Comparison of ENCODE assay signal across 8 mouse cellular contexts in genomic region chr2:155517455-155518423, GRCm38 (mm10). TPM values are rescaled to one million over a fixed set of nuclear protein-coding genes. Genes with fewer than 3 reads are reported as not detected.
DNase-seq lines count a peak whose midpoint lies in the region; ATAC-seq and TF ChIP-seq lines count a peak whose summit lies in the region.

Acss2 (plus strand) TSS chr2:155517948.
Ggt7 (minus strand) TSS chr2:155518237.

- H3K9me3 ChIP-seq in ES-Bruce4 (replicated peaks; ENCODE audit: control insufficient read depth, insufficient read depth, low read length, poor library complexity, severe bottlenecking): no peaks in the 10 kb centered on the region
- no peaks in the 10 kb centered on the region for H3K9me3 ChIP-seq in forebrain, embryonic 13.5 days (replicated peaks)
- H3K9me3 ChIP-seq in liver, postnatal 0 days (ENCODE audit: low read length): no peaks in the 10 kb centered on the region
- no peaks in the 10 kb centered on the region for H3K9me3 ChIP-seq in neural tube, embryonic 14.5 days (ENCODE audit: control insufficient read depth, low read length)

- H3K4me1 ChIP-seq in ES-Bruce4 (ENCODE audit: control insufficient read depth, insufficient read depth, low read length): no peaks in the 10 kb centered on the region
- H3K4me1 ChIP-seq in forebrain, embryonic 13.5 days: peaks cover 33% of the 10 kb centered on the region
- H3K4me1 ChIP-seq in liver, postnatal 0 days (ENCODE audit: insufficient read depth): peaks cover 16% of the 10 kb centered on the region; the same call in 1 of the 2 replicates
- H3K4me1 ChIP-seq in neural tube, embryonic 14.5 days (ENCODE audit: control insufficient read depth, insufficient read depth, low read length): peaks cover 12% of the 10 kb centered on the region; the same call in 1 of the 2 replicates

- ATAC-seq in cerebellum, adult (ENCODE audit: insufficient number of reproducible peaks, low FRiP score, low TSS enrichment): peak; percentile 88
- ATAC-seq in forebrain, embryonic 13.5 days: peak; percentile 99
- ATAC-seq in liver, postnatal 0 days: peak; percentile 99
- ATAC-seq in neural tube, embryonic 14.5 days (ENCODE audit: low read depth): peak; percentile 98

- H3K27ac ChIP-seq in ES-Bruce4 (ENCODE audit: insufficient read depth, low read length): no peak within 1 kb of the TSS
- peak within 1 kb of the TSS; percentile 74 for H3K27ac ChIP-seq in forebrain, embryonic 13.5 days
- peak within 1 kb of the TSS; percentile 81 for H3K27ac ChIP-seq in liver, postnatal 0 days (ENCODE audit: low read depth)
- H3K27ac ChIP-seq in neural tube, embryonic 14.5 days (ENCODE audit: low read depth, low read length): peak within 1 kb of the TSS; percentile 76

- peak; percentile 99 for DNase-seq in heart, postnatal 10 days
- peak; percentile 94 for DNase-seq in large intestine, adult 2 months (ENCODE audit: low read depth, low spot score)
- peak; percentile 99 for DNase-seq in liver, postnatal 0 days
- DNase-seq in testis, postnatal 10 days (ENCODE audit: low spot score): peak; percentile 100

- TF ChIP-seq CTCF in ES-Bruce4 (IDR thresholded peaks at IDR 0.05; ENCODE audit: low read depth, low read length): peak; percentile 70
- TF ChIP-seq CTCF in liver, postnatal 0 days (IDR thresholded peaks at IDR 0.05; ENCODE audit: low read depth): peak; percentile 96

- TF ChIP-seq POLR2A in ES-Bruce4 (IDR thresholded peaks at IDR 0.05; ENCODE audit: insufficient read depth, low read length): no peak

- no peaks in the 10 kb centered on the region for H3K36me3 ChIP-seq in ES-Bruce4 (ENCODE audit: control insufficient read depth, insufficient read depth, low read length, poor library complexity, severe bottlenecking)
- H3K36me3 ChIP-seq in forebrain, embryonic 13.5 days (ENCODE audit: poor library complexity, severe bottlenecking): no peaks in the 10 kb centered on the region
- no peaks in the 10 kb centered on the region for H3K36me3 ChIP-seq in liver, postnatal 0 days (replicated peaks; ENCODE audit: insufficient read depth, low read length)
- H3K36me3 ChIP-seq in neural tube, embryonic 14.5 days (ENCODE audit: control insufficient read depth, insufficient read depth, low read length): no peaks in the 10 kb centered on the region

- no peaks in the 10 kb centered on the region for H3K27me3 ChIP-seq in ES-Bruce4 (ENCODE audit: control insufficient read depth, insufficient read depth, low read length, poor library complexity, severe bottlenecking)
- H3K27me3 ChIP-seq in forebrain, embryonic 13.5 days: no peaks in the 10 kb centered on the region; the same call in 1 of the 2 replicates
- peaks cover 26% of the 10 kb centered on the region for H3K27me3 ChIP-seq in liver, postnatal 0 days (ENCODE audit: insufficient read depth, low read length)
- no peaks in the 10 kb centered on the region for H3K27me3 ChIP-seq in neural tube, embryonic 14.5 days (ENCODE audit: control insufficient read depth, insufficient read depth, low read length)

- peak within 1 kb of the TSS; percentile 8; the same call in 1 of the 2 replicates for H3K9ac ChIP-seq in ES-Bruce4 (ENCODE audit: low read depth, poor library complexity, severe bottlenecking)
- peak within 1 kb of the TSS; percentile 68 for H3K9ac ChIP-seq in forebrain, embryonic 13.5 days
- peak within 1 kb of the TSS; percentile 77 for H3K9ac ChIP-seq in liver, postnatal 0 days (replicated peaks)
- peak within 1 kb of the TSS; percentile 60 for H3K9ac ChIP-seq in neural tube, embryonic 14.5 days (replicated peaks; ENCODE audit: low read depth, low read length)

- peak within 1 kb of the TSS; percentile 75 for H3K4me2 ChIP-seq in forebrain, embryonic 13.5 days
- peak within 1 kb of the TSS; percentile 89 for H3K4me2 ChIP-seq in liver, postnatal 0 days (ENCODE audit: low read depth, low read length)
- H3K4me2 ChIP-seq in neural tube, embryonic 14.5 days (ENCODE audit: low read depth, low read length): peak within 1 kb of the TSS; percentile 83

- H3K4me3 ChIP-seq in ES-Bruce4 (ENCODE audit: low read depth, low read length): peak within 1 kb of the TSS; percentile 73
- peak within 1 kb of the TSS; percentile 71 for H3K4me3 ChIP-seq in forebrain, embryonic 13.5 days
- H3K4me3 ChIP-seq in liver, postnatal 0 days (ENCODE audit: low read depth, low read length): peak within 1 kb of the TSS; percentile 93
- H3K4me3 ChIP-seq in neural tube, embryonic 14.5 days (ENCODE audit: low read depth, low read length): peak within 1 kb of the TSS; percentile 70

- intact Hi-C loops in heart, postnatal 10 days (cut with DNase I): loop anchor here (5.0 kb wide), 1 partner anchor 250 kb away; no protein-coding TSS in a partner anchor

- no peak for TF ChIP-seq EP300 in ES-Bruce4 (IDR thresholded peaks at IDR 0.05; ENCODE audit: insufficient read depth, low read depth, low read length)
- TF ChIP-seq EP300 in liver, postnatal 0 days (IDR thresholded peaks at IDR 0.05; ENCODE audit: low read depth): no peak

- 2% methylated on average over 70 of the region's 70 CpGs for WGBS in forebrain, embryonic 13.5 days
- WGBS in large intestine, adult 2 months: 2% methylated on average over 70 of the region's 70 CpGs
- 2% methylated on average over 68 of the region's 70 CpGs for WGBS in liver, postnatal 0 days (ENCODE audit: insufficient replicate concordance)
- WGBS in neural tube, embryonic 14.5 days: 3% methylated on average over 69 of the region's 70 CpGs

RNA-seq across cellular contexts. Expression of gene Acss2, which starts in this region (rescaled TPM):
- polyA plus RNA-seq in ES-Bruce4 (2011; ENCODE audit: insufficient read depth, insufficient read length, low read depth, missing spikeins): 6.3 and 10.3 TPM in 2 replicates
- polyA plus RNA-seq in forebrain, embryonic 13.5 days (2015; fragmentation: Nextera tagmentation; extraction: Ambion mirVana): 19.0 and 22.8 TPM in 2 replicates
- 10 to 100 TPM; 26.8 to 27.8 TPM for total RNA-seq in heart, postnatal 10 days (2021)
- polyA plus RNA-seq in large intestine, adult 2 months (2012; rRNA removed): 23.4 and 32.2 TPM in 2 replicates
- 7.5 and 8.2 TPM in 2 replicates for polyA plus RNA-seq in liver, postnatal 0 days (2015; fragmentation: Nextera tagmentation; extraction: Ambion mirVana)
- 30.6 and 35.0 TPM in 2 replicates for polyA plus RNA-seq in neural tube, embryonic 14.5 days (2014; fragmentation: Nextera tagmentation; extraction: Ambion mirVana)

RNA-seq across cellular contexts. Expression of gene Ggt7, which starts in this region (rescaled TPM):
- polyA plus RNA-seq in ES-Bruce4 (2011; ENCODE audit: insufficient read depth, insufficient read length, low read depth, missing spikeins): 1.1 and 1.4 TPM in 2 replicates
- polyA plus RNA-seq in forebrain, embryonic 13.5 days (2015; fragmentation: Nextera tagmentation; extraction: Ambion mirVana): 33.7 and 39.4 TPM in 2 replicates
- total RNA-seq in heart, postnatal 10 days (2021): 1 to 10 TPM in 1 of 2 experiments, under 1 TPM in 1; 0.98 to 1.8 TPM
- polyA plus RNA-seq in large intestine, adult 2 months (2012; rRNA removed): 4.6 and 6.0 TPM in 2 replicates
- polyA plus RNA-seq in liver, postnatal 0 days (2015; fragmentation: Nextera tagmentation; extraction: Ambion mirVana): 0.22 and 0.25 TPM in 2 replicates
- 37.7 and 52.7 TPM in 2 replicates for polyA plus RNA-seq in neural tube, embryonic 14.5 days (2014; fragmentation: Nextera tagmentation; extraction: Ambion mirVana)

Comparison
In these comparisons a context has a peak if more than half of its experiments do, and no peak if none do; other contexts are left out.
1. H3K9ac ChIP-seq: peak in every context shown above with its lines; median percentile 77 in liver, postnatal 0 days; 68 in forebrain, embryonic 13.5 days; 60 in neural tube, embryonic 14.5 days; 8 in ES-Bruce4.